Mouse (Mus musculus) neural tube, embryonic 13.5 days (tissue): ENCODE measurements around the gene E2f1. TPM values are rescaled to one million over a fixed set of nuclear protein-coding genes. Genes with fewer than 3 reads are reported as not detected.

Source experiments
- ATAC-seq: fragments of 200-750 bp; cut with Nextera tagmentation; 2 replicates; pipeline ENCODE4 v1.8.0; 2017; ENCODE audit warnings: low read depth, mild to moderate bottlenecking, moderate TSS enrichment, moderate library complexity
- H3K27ac ChIP-seq: fragments of 300-500 bp; sonication (generic); replicated peaks from 2 replicates; pipeline ENCODE4 v1.5.1; 2015; ENCODE audit warnings: moderate library complexity, mild to moderate bottlenecking, inconsistent platforms
- H3K27me3 ChIP-seq: fragments of 300-500 bp; sonication (generic); 2 replicates; pipeline ENCODE4 v1.6.1; 2015; ENCODE audit warnings: mild to moderate bottlenecking, inconsistent platforms
- H3K36me3 ChIP-seq: fragments of 300-500 bp; sonication (generic); 2 replicates; pipeline ENCODE4 v1.6.1; 2015; ENCODE audit warnings: mild to moderate bottlenecking, inconsistent platforms
- H3K4me1 ChIP-seq: fragments of 300-500 bp; sonication (generic); replicated peaks from 2 replicates; pipeline ENCODE4 v1.6.1; 2015; ENCODE audit warnings: inconsistent platforms
- H3K4me2 ChIP-seq: fragments of 300-500 bp; sonication (generic); 2 replicates; pipeline ENCODE4 v1.6.1; 2015; ENCODE audit warnings: inconsistent platforms, mild to moderate bottlenecking, moderate library complexity
- H3K4me3 ChIP-seq: fragments of 300-500 bp; sonication (generic); 2 replicates; pipeline ENCODE4 v1.5.1; 2015; ENCODE audit warnings: mild to moderate bottlenecking, inconsistent platforms
- H3K9ac ChIP-seq: fragments of 300-500 bp; sonication (generic); 2 replicates; pipeline ENCODE4 v1.6.1; 2015; ENCODE audit warnings: moderate library complexity, mild to moderate bottlenecking, inconsistent platforms
- H3K9me3 ChIP-seq: fragments of 300-500 bp; sonication (generic); 2 replicates; pipeline ENCODE4 v1.6.1; 2016; ENCODE audit warnings: inconsistent platforms
- WGBS: fragments of 180-500 bp; shearing (Covaris S2); methylation state at CpG from one replicate; pipeline ENCODE4 v1.1.7; 2015; 5-methylcytosine and 5-hydroxymethylcytosine counted together
- polyA plus RNA-seq: library from polyadenylated mRNA; unstranded; fragments of >200 nt; fragmentation: Nextera tagmentation; extraction: Ambion mirVana; gene quantifications from 2 replicates; pipeline ENCODE4 v1.2.1, GENCODE M21; 2015

Gene E2f1
- polyA plus RNA-seq, 1 experiment from 2014 or later: 6.3 TPM

GRCm38 (mm10) chr2:154601324-154601723 lies 31.6 kb upstream of the E2f1 start:
- 78% methylated on average over 3 of the region's 3 CpGs for WGBS
- ATAC-seq: no peak
- Histone ChIP-seq H3K27me3 (0 out of 2 replicates have a peak, but pooled peaks cover 6% of the 10 kb centered on the region), H3K4me1 (peaks cover 17% of the 10 kb centered on the region), H3K9ac (no peak overlapping the region), H3K27ac (no peak overlapping the region), H3K9me3 (no peaks in the 10 kb centered on the region), H3K36me3 (no peaks in the 10 kb centered on the region), H3K4me2 (no peak overlapping the region), H3K4me3 (no peak overlapping the region)

DNA sequence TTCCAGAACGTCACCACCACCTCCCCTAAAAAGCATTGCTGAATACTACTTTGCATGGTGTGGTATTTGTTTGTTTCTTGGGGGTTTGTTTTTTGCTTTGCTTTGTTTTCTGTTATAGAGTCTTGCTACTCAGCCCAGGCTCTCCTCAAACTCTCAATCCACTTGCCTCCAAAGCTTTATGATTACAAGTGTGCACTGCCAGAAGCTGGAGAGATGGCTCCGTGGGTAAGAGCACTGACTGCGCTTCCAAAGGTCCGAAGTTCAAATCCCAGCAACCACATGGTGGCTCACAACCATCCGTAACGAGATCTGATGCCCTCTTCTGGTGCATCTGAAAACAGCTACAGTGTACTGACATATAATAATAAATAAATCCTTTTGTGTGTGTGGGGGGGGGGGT lies 30.9 kb upstream of the E2f1 start:
- H3K9me3 ChIP-seq: no peaks in the 10 kb centered on the region
- H3K36me3 ChIP-seq: no peaks in the 10 kb centered on the region; the same call in 1 of the 2 replicates
- H3K27ac ChIP-seq: no peak overlapping the region
- H3K4me3 ChIP-seq: no peak overlapping the region
- H3K27me3 ChIP-seq: 0 out of 2 replicates have a peak, but pooled peaks cover 2% of the 10 kb centered on the region
- ATAC-seq: no peak
- no peak overlapping the region for H3K9ac ChIP-seq
- peaks cover 17% of the 10 kb centered on the region for H3K4me1 ChIP-seq
- 79% methylated on average over 6 of the region's 6 CpGs for WGBS
- H3K4me2 ChIP-seq: no peak overlapping the region

GRCm38 (mm10) chr2:154597399-154597798 lies 27.7 kb upstream of the E2f1 start:
- H3K27me3 ChIP-seq: no peaks in the 10 kb centered on the region
- WGBS: 88% methylated on average over 3 of the region's 3 CpGs
- no peak overlapping the region for H3K4me2 ChIP-seq
- ATAC-seq: no peak
- H3K4me3 ChIP-seq: no peak overlapping the region
- no peaks in the 10 kb centered on the region for H3K9me3 ChIP-seq
- H3K36me3 ChIP-seq: peaks cover 14% of the 10 kb centered on the region
- peaks cover under 1% of the 10 kb centered on the region; the same call in 1 of the 2 replicates for H3K4me1 ChIP-seq
- H3K9ac ChIP-seq: no peak overlapping the region
- H3K27ac ChIP-seq: no peak overlapping the region

GRCm38 (mm10) chr2:154595775-154596174 lies 26.1 kb upstream of the E2f1 start:
- no peaks in the 10 kb centered on the region for H3K4me1 ChIP-seq
- H3K27me3 ChIP-seq: no peaks in the 10 kb centered on the region
- H3K9ac ChIP-seq: no peak overlapping the region
- ATAC-seq: no peak
- H3K4me2 ChIP-seq: no peak overlapping the region
- H3K36me3 ChIP-seq: peaks cover 14% of the 10 kb centered on the region
- no peak overlapping the region for H3K27ac ChIP-seq
- no peak overlapping the region for H3K4me3 ChIP-seq
- 82% methylated on average over 5 of the region's 5 CpGs for whole genome bisulfite sequencing
- no peaks in the 10 kb centered on the region for H3K9me3 ChIP-seq

DNA sequence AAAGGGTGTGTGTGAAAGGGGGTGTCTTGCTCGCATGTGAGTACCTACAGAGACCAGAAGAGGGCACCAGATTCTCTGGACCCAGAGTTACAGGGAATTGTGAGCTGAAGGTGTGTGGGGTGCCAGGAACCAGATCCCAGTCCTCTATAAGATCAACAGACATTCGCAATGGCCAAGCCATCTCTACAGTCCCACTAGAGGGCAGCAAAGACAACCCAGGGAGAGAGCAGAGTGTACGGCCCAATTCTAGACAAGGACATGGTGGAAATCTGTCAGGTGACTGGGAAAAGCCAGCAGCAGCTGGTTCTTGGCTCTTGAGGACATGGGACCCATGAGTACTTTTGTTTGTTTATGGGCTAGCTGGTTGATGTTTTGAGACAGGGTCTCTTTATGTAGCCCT lies 23.3 kb upstream of the E2f1 start:
- Histone ChIP-seq H3K27ac (no peak overlapping the region), H3K36me3 (peaks cover 14% of the 10 kb centered on the region), H3K4me1 (no peaks in the 10 kb centered on the region), H3K4me2 (no peak overlapping the region), H3K27me3 (no peaks in the 10 kb centered on the region), H3K4me3 (no peak overlapping the region), H3K9me3 (no peaks in the 10 kb centered on the region), H3K9ac (no peak overlapping the region)
- no peak for ATAC-seq
- WGBS: 89% methylated on average over 3 of the region's 3 CpGs

DNA sequence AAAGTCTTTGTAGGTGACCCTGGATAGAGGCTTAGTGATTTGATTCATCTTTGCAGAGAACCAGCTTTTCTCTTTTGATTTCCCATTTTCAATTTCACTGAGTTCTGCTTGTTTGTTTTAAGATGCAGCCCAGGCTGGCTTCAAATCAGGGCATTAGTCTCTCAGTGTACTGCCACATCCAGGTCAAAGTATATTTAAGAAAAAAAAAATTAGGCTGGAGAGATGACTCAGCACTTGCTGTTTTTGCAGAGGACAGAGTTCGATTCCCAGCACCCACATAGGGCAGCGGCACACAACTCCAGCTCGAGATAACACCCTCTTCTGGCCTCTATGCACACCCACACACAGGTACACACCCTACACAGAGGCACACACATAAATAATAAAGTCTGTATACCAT lies 21.5 kb upstream of the E2f1 start:
- peaks cover 21% of the 10 kb centered on the region for H3K36me3 ChIP-seq
- H3K27me3 ChIP-seq: no peaks in the 10 kb centered on the region
- no peaks in the 10 kb centered on the region for H3K4me1 ChIP-seq
- H3K9me3 ChIP-seq: no peaks in the 10 kb centered on the region
- no peak overlapping the region for H3K4me3 ChIP-seq
- no peak for ATAC-seq
- H3K27ac ChIP-seq: no peak overlapping the region
- H3K9ac ChIP-seq: no peak overlapping the region
- 89% methylated on average over 3 of the region's 3 CpGs for WGBS
- H3K4me2 ChIP-seq: no peak overlapping the region

GRCm38 (mm10) chr2:154589051-154589450 lies 19.4 kb upstream of the E2f1 start:
- ATAC-seq: no peak
- WGBS: 85% methylated on average over 4 of the region's 4 CpGs
- no peaks in the 10 kb centered on the region for H3K27me3 ChIP-seq
- no peak overlapping the region for H3K27ac ChIP-seq
- H3K4me1 ChIP-seq: peaks cover 18% of the 10 kb centered on the region
- H3K9me3 ChIP-seq: no peaks in the 10 kb centered on the region
- H3K4me3 ChIP-seq: no peak overlapping the region
- H3K4me2 ChIP-seq: no peak overlapping the region
- no peak overlapping the region for H3K9ac ChIP-seq
- peaks cover 13% of the 10 kb centered on the region for H3K36me3 ChIP-seq

- Histone ChIP-seq H3K4me3 (no peak overlapping the region), H3K4me2 (no peak overlapping the region), H3K4me1 (peaks cover 23% of the 10 kb centered on the region), H3K36me3 (peaks cover 7% of the 10 kb centered on the region), H3K27ac (no peak overlapping the region), H3K9ac (no peak overlapping the region), H3K9me3 (no peaks in the 10 kb centered on the region), H3K27me3 (no peaks in the 10 kb centered on the region)
- ATAC-seq: no peak
- 69% methylated on average over 5 of the region's 5 CpGs for WGBS
These were observed 16.7 kb upstream of the E2f1 start for GRCm38 (mm10) chr2:154586405-154586804.

- H3K4me2 ChIP-seq: no peak overlapping the region
- H3K9me3 ChIP-seq: no peaks in the 10 kb centered on the region
- peaks cover 23% of the 10 kb centered on the region for H3K4me1 ChIP-seq
- WGBS: 58% methylated on average over 17 of the region's 17 CpGs
- H3K9ac ChIP-seq: 0 out of 2 replicates have a peak overlapping the region, but pooled peaks have one; percentile 12
- peaks cover 7% of the 10 kb centered on the region for H3K36me3 ChIP-seq
- H3K27me3 ChIP-seq: no peaks in the 10 kb centered on the region
- H3K27ac ChIP-seq: peak overlapping the region; percentile 61; the same call in 1 of the 2 replicates
- no peak; the same call in 1 of the 2 replicates for ATAC-seq
- H3K4me3 ChIP-seq: no peak overlapping the region
These were observed 15.4 kb upstream of the E2f1 start for GRCm38 (mm10) chr2:154584931-154585601.

DNA sequence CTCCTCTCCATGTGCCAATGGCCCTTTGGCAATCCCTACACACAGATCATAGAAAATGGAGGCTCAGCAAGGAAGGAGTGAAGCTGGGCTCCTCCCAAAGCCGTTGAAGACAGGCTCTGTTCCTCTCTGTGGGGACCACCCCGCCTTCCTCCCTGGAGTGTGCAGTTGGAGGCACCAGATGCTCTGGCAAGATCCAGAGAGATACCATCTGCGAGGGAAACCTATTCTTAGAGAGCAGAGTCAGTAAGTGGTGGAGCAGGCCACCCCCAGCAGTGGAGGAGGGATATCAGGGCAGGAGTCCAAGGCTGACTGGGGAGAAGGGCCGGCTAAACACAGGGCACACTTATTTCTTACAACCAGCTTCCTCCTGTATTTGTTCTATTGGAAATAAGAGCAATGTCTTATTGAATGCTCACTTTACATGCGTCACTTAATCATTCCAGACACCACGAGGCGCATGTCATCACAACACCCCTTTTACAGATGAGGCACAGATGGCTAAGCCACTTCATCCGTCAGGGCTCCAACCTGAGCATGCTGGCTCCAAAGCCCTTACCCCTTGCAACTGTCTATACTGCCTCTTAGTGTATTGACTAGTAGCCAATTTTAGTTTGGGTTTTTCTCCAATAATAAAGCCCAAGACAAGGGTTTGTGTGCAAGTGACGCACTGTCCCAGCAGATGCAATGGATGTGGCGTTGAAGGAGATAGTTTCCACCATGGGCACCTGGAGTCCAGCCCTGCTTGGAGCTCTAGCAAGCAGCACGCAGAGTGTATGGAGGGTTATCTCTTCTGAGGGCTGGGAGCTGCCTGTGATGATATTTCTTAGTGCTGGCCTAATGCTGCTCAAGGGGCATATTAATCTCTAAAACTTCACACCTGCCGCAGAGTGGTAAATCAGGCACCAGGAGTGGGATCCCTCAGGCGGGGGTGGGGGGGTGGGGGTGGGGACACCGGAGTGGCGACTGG lies 14.5 kb upstream of the E2f1 start:
- Histone ChIP-seq H3K27me3 (no peaks in the 10 kb centered on the region), H3K9me3 (no peaks in the 10 kb centered on the region), H3K9ac (0 out of 2 replicates have a peak overlapping the region, but pooled peaks have one; percentile 12), H3K36me3 (peaks cover 7% of the 10 kb centered on the region), H3K4me2 (no peak overlapping the region), H3K4me1 (peaks cover 23% of the 10 kb centered on the region), H3K4me3 (no peak overlapping the region), H3K27ac (peak overlapping the region; percentile 61)
- ATAC-seq: peak; percentile 76
- 41% methylated on average over 15 of the region's 15 CpGs for WGBS

DNA sequence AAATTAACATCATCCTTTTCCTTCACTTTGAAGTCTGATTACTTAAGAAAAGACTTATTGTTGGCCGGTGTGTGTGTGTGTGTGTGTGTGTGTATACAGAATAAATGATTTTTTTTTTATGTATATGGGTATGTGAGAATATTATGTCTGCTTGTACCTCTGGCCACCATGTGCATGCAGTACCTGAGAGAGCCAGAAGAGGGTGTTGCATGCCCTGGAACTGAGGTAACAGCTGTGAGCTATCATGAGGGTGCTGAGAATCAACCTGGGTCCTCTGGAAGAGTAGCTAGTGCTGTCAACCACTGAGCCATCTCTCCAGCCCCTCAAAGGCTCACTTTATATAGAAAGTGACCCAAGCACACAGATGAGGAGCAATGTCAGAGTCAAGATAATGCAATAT lies 11.7 kb upstream of the E2f1 start:
- H3K9ac ChIP-seq: no peak overlapping the region
- no peaks in the 10 kb centered on the region for H3K27me3 ChIP-seq
- H3K4me2 ChIP-seq: no peak overlapping the region
- WGBS: 90% methylated on average over 1 of the region's 1 CpGs
- H3K9me3 ChIP-seq: no peaks in the 10 kb centered on the region
- H3K36me3 ChIP-seq: no peaks in the 10 kb centered on the region
- no peak for ATAC-seq
- H3K4me1 ChIP-seq: peaks cover 38% of the 10 kb centered on the region
- no peak overlapping the region for H3K27ac ChIP-seq
- H3K4me3 ChIP-seq: no peak overlapping the region

DNA sequence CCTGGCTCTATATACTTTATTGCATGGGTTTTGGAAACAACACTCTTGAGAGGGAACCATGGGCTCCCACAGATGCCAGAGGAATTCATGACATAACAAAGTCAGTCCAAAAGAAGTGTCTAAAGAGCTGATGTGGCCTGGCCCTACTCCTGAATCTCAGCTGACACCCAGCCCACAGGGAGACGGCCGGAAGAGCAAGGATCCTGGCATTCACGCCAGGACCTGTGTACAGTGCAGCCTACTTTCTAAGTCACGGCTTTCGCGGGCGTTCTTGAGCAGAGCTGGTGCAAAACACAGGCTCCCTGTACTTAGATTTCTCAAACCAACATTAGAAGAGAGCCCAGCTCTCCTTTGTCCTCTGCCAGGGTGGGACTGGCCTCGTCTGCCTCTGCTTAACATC lies 10.9 kb upstream of the E2f1 start:
- no peaks in the 10 kb centered on the region for H3K27me3 ChIP-seq
- WGBS: 75% methylated on average over 8 of the region's 8 CpGs
- H3K36me3 ChIP-seq: no peaks in the 10 kb centered on the region
- H3K4me1 ChIP-seq: peaks cover 35% of the 10 kb centered on the region
- no peak for ATAC-seq
- no peak overlapping the region for H3K4me2 ChIP-seq
- no peak overlapping the region for H3K4me3 ChIP-seq
- H3K9me3 ChIP-seq: no peaks in the 10 kb centered on the region
- H3K9ac ChIP-seq: no peak overlapping the region
- no peak overlapping the region; the same call in 1 of the 2 replicates for H3K27ac ChIP-seq
